Mouse (Mus musculus) macrophage (primary cell): ENCODE measurements around the gene Papss1. TPM values are rescaled to one million over a fixed set of nuclear protein-coding genes. Genes with fewer than 3 reads are reported as not detected.

Experiments used
- H3K27ac ChIP-seq: fragments of 350-480 bp; formaldehyde crosslinking; 2 replicates; pipeline ENCODE4 v1.9.0; 2021
- H3K36me3 ChIP-seq: fragments of 350-480 bp; formaldehyde crosslinking; 2 replicates; pipeline ENCODE4 v1.9.0; 2021; ENCODE audit errors: inconsistent target
- H3K4me3 ChIP-seq: fragments of 350-480 bp; formaldehyde crosslinking; 2 replicates; pipeline ENCODE4 v1.9.0; 2021; ENCODE audit errors: inconsistent target
- H3K79me2 ChIP-seq: fragments of 350-480 bp; formaldehyde crosslinking; 2 replicates; pipeline ENCODE4 v1.9.0; 2021; ENCODE audit errors: inconsistent target
- WGBS: methylation state at CpG from one replicate; pipeline ENCODE4 v1.1.7; 2026; ENCODE audit warnings: inconsistent platforms; ENCODE audit not compliant: missing documents; 5-methylcytosine and 5-hydroxymethylcytosine counted together
- polyA plus RNA-seq: library from polyadenylated mRNA; stranded (reverse); fragments of 250-400 nt; gene quantifications from 3 replicates; pipeline ENCODE4 v1.2.4, GENCODE M21; 2018; ENCODE audit warnings: inconsistent platforms

Gene Papss1
- polyA plus RNA-seq, 1 experiment from 2014 or later: 19.6 TPM

GRCm38 (mm10) chr3:131691202-131691601 is 126.6 kb downstream of the Papss1 start:
- H3K4me3 ChIP-seq: no peak overlapping the region
- H3K27ac ChIP-seq: no peak overlapping the region
- 93% methylated on average over 3 of the region's 3 CpGs for WGBS
- no peaks in the 10 kb centered on the region for H3K79me2 ChIP-seq
- H3K36me3 ChIP-seq: no peaks in the 10 kb centered on the region

Other genes starting within 250 kb of the Papss1 start
- gene Sgms2, start 73.4 kb upstream of the Papss1 start, polyA plus RNA-seq: 2.5 to 4.8 TPM (median 3.8 TPM) in 3 replicates